Mouse (Mus musculus): ENCODE results near the gene Dnajb9. TPM values are rescaled to one million over a fixed set of nuclear protein-coding genes. Genes with fewer than 3 reads are reported as not detected.
A peak's percentile ranks its signal among the peaks of the same experiment; 100 is the strongest.

Gene Dnajb9
- polyA plus RNA-seq (2014; fragmentation: Nextera tagmentation; extraction: Ambion mirVana): 37.1 and 38.7 TPM in 2 replicates

- DNase-seq (ENCODE audit: low spot score): peak; percentile 100
Observed at GRCm38 (mm10) chr12:44209824-44210752, at the start of gene Dnajb9. Gene Dnajb9 (minus strand): TSS chr12:44210326.

DNA sequence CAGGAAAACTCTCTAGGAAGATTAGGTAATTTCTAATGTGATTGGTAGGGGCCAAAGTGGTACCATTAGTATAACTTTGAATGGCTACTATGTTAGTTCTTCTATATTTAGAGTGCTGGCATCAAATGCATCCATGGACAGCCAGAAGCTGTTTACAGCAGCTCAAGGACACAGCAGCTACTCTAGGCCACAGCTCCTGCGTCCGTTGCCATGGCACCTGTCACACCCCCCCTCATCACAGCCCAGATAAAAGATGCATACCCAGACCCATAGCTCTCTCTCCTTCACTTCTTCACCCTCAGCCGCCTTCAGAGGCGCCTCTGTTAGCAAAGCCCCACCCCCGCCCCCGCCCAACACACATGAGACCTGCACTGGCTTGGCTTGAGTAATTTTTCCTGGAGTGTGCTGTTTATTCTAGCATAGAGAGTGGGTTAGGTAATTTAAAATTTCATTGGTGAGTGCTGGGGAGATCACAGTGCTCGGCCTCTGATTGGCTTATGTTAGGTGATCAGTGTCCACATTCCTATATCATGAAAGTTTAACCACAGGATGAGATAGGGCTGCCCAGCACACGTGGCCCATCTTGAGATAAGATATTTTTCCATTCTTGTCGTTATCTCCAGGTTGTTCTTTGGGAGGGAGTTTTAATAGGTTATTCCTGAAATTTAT is 38.3 kb upstream of the Dnajb9 start:
- H3K9me3 ChIP-seq (ENCODE audit: control insufficient read depth, low read length): no peaks in the 10 kb centered on the region
- WGBS: 77% methylated on average over 9 of the region's 9 CpGs
- DNase-seq (ENCODE audit: low spot score) (no peak), ATAC-seq (ENCODE audit: low FRiP score) (peak; percentile 30; the same call in 1 of the 2 replicates)
- H3K9ac ChIP-seq (ENCODE audit: low read depth, low read length): no peak overlapping the region
- H3K4me3 ChIP-seq (ENCODE audit: low read depth, low read length): no peak overlapping the region
- no peak overlapping the region for H3K27ac ChIP-seq (ENCODE audit: low read depth, low read length)
- no peaks in the 10 kb centered on the region for H3K27me3 ChIP-seq (ENCODE audit: control insufficient read depth, insufficient read depth, low read length)
- no peak overlapping the region for H3K4me2 ChIP-seq (replicated peaks; ENCODE audit: low read depth, low read length)
- H3K4me1 ChIP-seq (replicated peaks; ENCODE audit: control insufficient read depth, insufficient read depth, low read length): no peaks in the 10 kb centered on the region
- no peaks in the 10 kb centered on the region for H3K36me3 ChIP-seq (ENCODE audit: control insufficient read depth, insufficient read depth, low read length)

More at GRCm38 (mm10) chr12:44209824-44210752, at the start of gene Dnajb9:
- ATAC-seq (ENCODE audit: low FRiP score): peak; percentile 98
- Histone ChIP-seq H3K27me3 (ENCODE audit: control insufficient read depth, insufficient read depth, low read length) (no peaks in the 10 kb centered on the region), H3K27ac (ENCODE audit: low read depth, low read length) (peak within 1 kb of the TSS; percentile 86), H3K36me3 (ENCODE audit: control insufficient read depth, insufficient read depth, low read length) (no peaks in the 10 kb centered on the region), H3K4me1 (replicated peaks; ENCODE audit: control insufficient read depth, insufficient read depth, low read length) (no peaks in the 10 kb centered on the region), H3K9me3 (ENCODE audit: control insufficient read depth, low read length) (no peaks in the 10 kb centered on the region), H3K4me3 (ENCODE audit: low read depth, low read length) (peak within 1 kb of the TSS; percentile 91), H3K4me2 (replicated peaks; ENCODE audit: low read depth, low read length) (peak within 1 kb of the TSS; percentile 43), H3K9ac (ENCODE audit: low read depth, low read length) (peak within 1 kb of the TSS; percentile 90)
- WGBS: 1% methylated on average over 76 of the region's 77 CpGs

DNA sequence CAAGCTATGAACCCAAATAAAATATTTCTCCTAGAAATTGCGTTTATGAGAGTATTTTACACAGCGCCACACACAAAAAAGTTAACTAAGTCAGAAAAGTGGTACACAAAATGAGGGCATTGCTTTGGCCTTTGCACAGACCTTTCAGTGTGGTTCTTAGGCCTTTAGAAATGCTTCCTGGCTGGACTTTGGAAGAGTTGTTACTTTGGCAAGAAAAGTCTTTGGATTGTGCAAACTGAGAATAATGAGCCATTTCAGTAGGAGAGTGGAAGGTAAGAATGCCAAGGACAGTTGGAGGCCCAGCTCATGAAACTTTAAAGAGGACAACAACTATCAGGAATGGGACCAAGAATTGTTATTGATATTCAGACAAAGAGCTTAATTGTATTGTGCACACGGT is 35.6 kb upstream of the Dnajb9 start:
- Histone ChIP-seq H3K4me2 (replicated peaks; ENCODE audit: low read depth, low read length) (no peak overlapping the region), H3K36me3 (ENCODE audit: control insufficient read depth, insufficient read depth, low read length) (no peaks in the 10 kb centered on the region), H3K27me3 (ENCODE audit: control insufficient read depth, insufficient read depth, low read length) (no peaks in the 10 kb centered on the region), H3K9me3 (ENCODE audit: control insufficient read depth, low read length) (no peaks in the 10 kb centered on the region), H3K27ac (ENCODE audit: low read depth, low read length) (no peak overlapping the region), H3K9ac (ENCODE audit: low read depth, low read length) (no peak overlapping the region), H3K4me1 (replicated peaks; ENCODE audit: control insufficient read depth, insufficient read depth, low read length) (no peaks in the 10 kb centered on the region), H3K4me3 (ENCODE audit: low read depth, low read length) (no peak overlapping the region)
- ATAC-seq (ENCODE audit: low FRiP score) (no peak), DNase-seq (ENCODE audit: low spot score) (no peak)
- 90% methylated on average over 3 of the region's 3 CpGs for WGBS

DNA sequence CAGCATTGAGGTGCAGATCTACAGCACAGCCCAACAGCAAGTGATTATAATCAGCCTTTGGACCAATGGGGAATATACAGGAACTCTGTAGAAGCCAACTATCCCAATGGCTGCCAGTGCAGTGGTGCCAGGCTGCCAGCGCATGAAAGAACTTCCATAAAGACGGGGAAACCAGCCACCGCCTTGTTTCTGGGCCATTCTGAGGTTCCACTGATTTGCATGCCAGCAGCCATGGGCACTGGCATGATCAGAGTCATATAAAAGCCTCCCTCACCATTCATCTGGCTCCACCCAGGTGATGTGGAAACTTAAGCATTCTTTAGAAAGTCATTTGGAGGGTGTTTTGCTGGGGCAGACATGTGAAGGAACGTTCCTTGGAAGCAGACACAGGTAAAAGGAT is 32.3 kb upstream of the Dnajb9 start:
- 86% methylated on average over 4 of the region's 4 CpGs for WGBS
- Histone ChIP-seq H3K4me3 (ENCODE audit: low read depth, low read length) (no peak overlapping the region), H3K4me1 (replicated peaks; ENCODE audit: control insufficient read depth, insufficient read depth, low read length) (no peaks in the 10 kb centered on the region), H3K4me2 (replicated peaks; ENCODE audit: low read depth, low read length) (no peak overlapping the region), H3K9me3 (ENCODE audit: control insufficient read depth, low read length) (no peaks in the 10 kb centered on the region), H3K9ac (ENCODE audit: low read depth, low read length) (no peak overlapping the region), H3K27me3 (ENCODE audit: control insufficient read depth, insufficient read depth, low read length) (no peaks in the 10 kb centered on the region), H3K36me3 (ENCODE audit: control insufficient read depth, insufficient read depth, low read length) (no peaks in the 10 kb centered on the region), H3K27ac (ENCODE audit: low read depth, low read length) (no peak overlapping the region)
- ATAC-seq (ENCODE audit: low FRiP score) (no peak), DNase-seq (ENCODE audit: low spot score) (no peak)

GRCm38 (mm10) chr12:44241090-44241489 is 31.0 kb upstream of the Dnajb9 start:
- H3K4me1 ChIP-seq (replicated peaks; ENCODE audit: control insufficient read depth, insufficient read depth, low read length): no peaks in the 10 kb centered on the region
- no peak overlapping the region for H3K9ac ChIP-seq (ENCODE audit: low read depth, low read length)
- H3K27ac ChIP-seq (ENCODE audit: low read depth, low read length): no peak overlapping the region
- H3K9me3 ChIP-seq (ENCODE audit: control insufficient read depth, low read length): no peaks in the 10 kb centered on the region
- no peak for ATAC-seq (ENCODE audit: low FRiP score)
- DNase-seq (ENCODE audit: low spot score): no peak
- H3K27me3 ChIP-seq (ENCODE audit: control insufficient read depth, insufficient read depth, low read length): no peaks in the 10 kb centered on the region
- no peak overlapping the region for H3K4me2 ChIP-seq (replicated peaks; ENCODE audit: low read depth, low read length)
- no peaks in the 10 kb centered on the region for H3K36me3 ChIP-seq (ENCODE audit: control insufficient read depth, insufficient read depth, low read length)
- no peak overlapping the region for H3K4me3 ChIP-seq (ENCODE audit: low read depth, low read length)
- WGBS: 73% methylated on average over 7 of the region's 7 CpGs

- Histone ChIP-seq H3K27ac (ENCODE audit: low read depth, low read length) (no peak overlapping the region), H3K27me3 (ENCODE audit: control insufficient read depth, insufficient read depth, low read length) (no peaks in the 10 kb centered on the region), H3K9ac (ENCODE audit: low read depth, low read length) (no peak overlapping the region), H3K4me2 (replicated peaks; ENCODE audit: low read depth, low read length) (no peak overlapping the region), H3K9me3 (ENCODE audit: control insufficient read depth, low read length) (no peaks in the 10 kb centered on the region), H3K4me3 (ENCODE audit: low read depth, low read length) (no peak overlapping the region), H3K36me3 (ENCODE audit: control insufficient read depth, insufficient read depth, low read length) (no peaks in the 10 kb centered on the region), H3K4me1 (replicated peaks; ENCODE audit: control insufficient read depth, insufficient read depth, low read length) (no peaks in the 10 kb centered on the region)
- no peak for DNase-seq (ENCODE audit: low spot score)
- ATAC-seq (ENCODE audit: low FRiP score): no peak
- WGBS: 83% methylated on average over 3 of the region's 3 CpGs
Observed at GRCm38 (mm10) chr12:44224650-44225049, 14.5 kb upstream of the Dnajb9 start.

DNA sequence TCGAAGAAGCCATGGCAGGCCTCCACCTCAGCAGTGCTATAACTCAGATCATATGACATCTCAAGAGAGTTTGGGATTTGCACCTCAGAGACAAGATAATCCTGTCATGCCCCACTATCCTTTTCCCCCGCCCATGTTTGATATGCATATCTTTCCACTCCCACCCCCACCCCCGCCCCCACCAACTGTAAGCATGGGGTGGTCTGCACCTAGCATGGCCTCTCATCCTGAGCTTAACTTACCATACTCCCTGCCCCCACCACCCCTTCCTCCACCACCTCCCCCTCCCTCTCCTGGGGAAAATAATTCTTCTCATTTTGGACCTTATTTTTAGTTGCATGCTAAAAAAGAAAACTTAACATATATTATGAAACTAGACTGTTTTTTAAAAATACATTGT is 12.9 kb upstream of the Dnajb9 start:
- no peaks in the 10 kb centered on the region for H3K27me3 ChIP-seq (ENCODE audit: control insufficient read depth, insufficient read depth, low read length)
- H3K9me3 ChIP-seq (ENCODE audit: control insufficient read depth, low read length): no peaks in the 10 kb centered on the region
- H3K4me3 ChIP-seq (ENCODE audit: low read depth, low read length): no peak overlapping the region
- H3K27ac ChIP-seq (ENCODE audit: low read depth, low read length): no peak overlapping the region
- H3K9ac ChIP-seq (ENCODE audit: low read depth, low read length): no peak overlapping the region
- no peaks in the 10 kb centered on the region for H3K36me3 ChIP-seq (ENCODE audit: control insufficient read depth, insufficient read depth, low read length)
- H3K4me1 ChIP-seq (replicated peaks; ENCODE audit: control insufficient read depth, insufficient read depth, low read length): no peaks in the 10 kb centered on the region
- DNase-seq (ENCODE audit: low spot score) (no peak), ATAC-seq (ENCODE audit: low FRiP score) (peak; percentile 35; the same call in 1 of the 2 replicates)
- no peak overlapping the region for H3K4me2 ChIP-seq (replicated peaks; ENCODE audit: low read depth, low read length)
- WGBS: 82% methylated on average over 3 of the region's 3 CpGs

- Histone ChIP-seq H3K4me2 (replicated peaks; ENCODE audit: low read depth, low read length) (peak overlapping the region; percentile 50), H3K36me3 (ENCODE audit: control insufficient read depth, insufficient read depth, low read length) (no peaks in the 10 kb centered on the region), H3K4me3 (ENCODE audit: low read depth, low read length) (peak overlapping the region; percentile 43), H3K9me3 (ENCODE audit: control insufficient read depth, low read length) (no peaks in the 10 kb centered on the region), H3K27me3 (ENCODE audit: control insufficient read depth, insufficient read depth, low read length) (no peaks in the 10 kb centered on the region), H3K4me1 (replicated peaks; ENCODE audit: control insufficient read depth, insufficient read depth, low read length) (no peaks in the 10 kb centered on the region), H3K9ac (ENCODE audit: low read depth, low read length) (peak overlapping the region; percentile 73), H3K27ac (ENCODE audit: low read depth, low read length) (no peak overlapping the region)
- ATAC-seq (ENCODE audit: low FRiP score) (peak; percentile 72; the same call in 1 of the 2 replicates), DNase-seq (ENCODE audit: low spot score) (peak; percentile 56)
- WGBS: 2% methylated on average over 84 of the region's 89 CpGs
Observed at GRCm38 (mm10) chr12:44221651-44222356, 11.7 kb upstream of the Dnajb9 start.

All from hindbrain, embryonic 11.5 days (tissue).